Mouse (Mus musculus) thymus, postnatal 36 days (tissue): ENCODE results near the gene Scaf11.

ENCODE experiments used
- DNase-seq, 2 experiments: peaks; one replicate each; pipeline ENCODE4 v3.0.0; 2022; ENCODE audit warnings: mixed read lengths in 2 of 2

Gene Scaf11

DNA sequence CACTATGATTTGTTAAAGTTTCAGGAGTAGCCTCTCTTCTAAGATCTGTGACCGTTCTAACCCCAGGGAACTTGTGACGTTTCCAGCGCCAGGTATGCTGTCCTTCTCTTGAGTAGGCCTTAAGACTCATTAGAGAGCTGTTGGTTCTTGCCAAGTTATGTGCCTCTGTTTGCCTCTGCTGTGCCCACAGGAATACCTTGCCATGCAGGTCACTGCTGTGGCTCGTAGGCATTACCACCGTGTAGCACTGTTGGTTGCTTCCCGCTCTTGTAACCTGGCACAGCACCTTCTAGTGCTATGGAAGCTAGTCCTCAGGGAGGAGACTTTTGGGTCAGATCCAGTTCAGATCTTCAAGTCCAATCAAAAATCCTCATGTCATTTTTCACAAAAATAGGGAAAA is 65.6 kb downstream of the Scaf11 start:
- no peak for DNase-seq

- no peak for DNase-seq
These were observed 67.8 kb downstream of the Scaf11 start for GRCm38 (mm10) chr15:96392878-96393277.

DNA sequence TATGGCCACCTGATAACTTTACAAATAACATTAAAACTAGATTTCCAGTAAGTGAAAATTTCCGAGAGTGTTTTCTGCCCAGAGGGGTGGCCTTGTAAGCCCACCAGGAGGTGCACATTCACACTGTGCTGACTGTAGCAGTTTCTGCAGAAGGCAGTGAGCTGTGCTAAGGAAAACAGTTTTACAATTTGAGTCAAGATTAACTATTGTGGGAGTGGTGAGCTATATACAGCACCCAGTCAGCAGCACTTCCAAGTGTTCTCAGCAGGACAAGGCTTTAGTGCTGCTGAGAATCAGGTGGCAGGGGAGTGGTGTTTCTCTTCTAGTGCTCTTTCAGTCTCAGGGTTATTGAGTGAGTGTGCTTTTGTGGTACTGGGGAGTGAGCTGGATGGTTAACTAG is 72.1 kb downstream of the Scaf11 start:
- no peak for DNase-seq

DNA sequence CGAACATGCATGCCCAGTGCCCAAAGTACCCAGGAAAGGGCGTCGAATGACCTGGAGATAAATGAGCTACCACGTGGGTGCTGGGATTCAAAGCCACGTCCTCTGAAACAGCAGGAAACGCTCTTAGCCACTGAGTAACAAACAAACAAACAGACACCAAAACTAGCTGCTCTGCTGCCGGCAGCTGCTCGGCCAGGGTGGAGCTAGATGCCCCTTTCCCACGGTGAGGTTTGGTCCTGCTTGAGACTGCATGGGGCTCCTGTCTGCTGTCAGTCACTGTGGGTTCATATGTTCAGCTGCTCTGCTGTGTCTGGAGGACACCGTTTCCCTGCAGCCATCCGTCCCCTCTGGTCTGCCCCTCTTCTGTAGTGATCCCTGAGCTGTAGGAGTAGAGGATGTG is 78.4 kb downstream of the Scaf11 start:
- DNase-seq, result no peak

DNA sequence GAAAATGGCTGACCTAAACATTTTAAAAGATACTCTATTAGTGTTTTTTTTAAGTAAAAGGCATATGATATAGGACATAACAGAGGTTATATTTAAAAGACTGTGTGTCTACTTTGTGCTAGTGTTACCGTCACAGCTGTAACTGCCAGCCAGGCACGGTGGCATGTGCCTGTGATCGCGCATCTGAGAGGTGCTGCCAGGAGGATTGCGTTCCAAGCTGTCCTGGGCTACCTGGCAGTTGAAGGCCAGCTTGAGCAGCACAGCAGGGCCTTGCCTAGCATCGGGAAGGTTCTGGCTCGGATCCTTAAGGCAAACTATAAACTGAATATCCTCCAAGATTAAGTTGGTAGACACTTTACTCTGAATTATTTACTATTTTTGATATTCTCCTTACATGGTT is 82.9 kb downstream of the Scaf11 start:
- no peak for DNase-seq

- no peak for DNase-seq
These were observed 83.4 kb downstream of the Scaf11 start for GRCm38 (mm10) chr15:96377263-96377662.

GRCm38 (mm10) chr15:96376214-96376613 is 84.4 kb downstream of the Scaf11 start:
- no peak for DNase-seq

DNA sequence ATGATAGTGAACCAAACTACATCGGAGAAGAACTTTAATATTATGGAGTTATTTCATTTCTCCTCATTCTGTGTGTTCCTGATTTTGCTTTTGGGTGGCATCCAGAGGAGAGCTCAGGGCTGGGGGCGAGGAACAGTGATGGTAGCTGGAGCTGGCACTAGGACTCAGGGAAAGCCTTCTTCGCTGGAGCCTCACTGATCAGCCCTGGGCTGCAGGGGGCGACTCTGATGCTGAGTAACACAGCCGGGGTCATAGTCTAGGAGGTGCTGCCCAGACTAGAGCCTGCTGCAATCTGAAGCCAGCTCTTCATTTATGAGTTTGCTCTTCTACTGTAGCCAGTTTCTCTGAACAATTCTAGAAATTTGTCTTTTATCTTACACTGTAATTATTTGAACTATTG is 87.5 kb downstream of the Scaf11 start:
- peak in 1 of 2 experiments; percentile 21 for DNase-seq

DNA sequence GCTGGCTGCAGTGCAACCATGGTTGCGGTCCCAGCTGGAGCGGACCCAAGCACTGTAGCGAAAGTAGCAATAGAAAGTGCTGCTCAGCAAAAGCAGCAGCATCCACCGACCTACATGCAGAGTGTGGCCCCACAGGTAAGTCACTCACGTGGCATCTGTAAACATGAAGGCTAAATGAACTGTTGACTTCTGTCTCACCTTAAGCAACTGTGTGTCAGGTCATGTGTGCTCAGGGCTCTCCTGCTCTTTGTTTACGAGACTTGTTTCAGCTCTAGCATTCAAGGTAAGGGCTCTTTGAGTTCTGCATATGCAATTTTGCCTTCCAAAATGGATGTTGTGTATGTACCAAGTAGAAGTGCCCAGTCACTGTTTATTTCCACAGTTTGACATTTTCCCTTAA is 88.0 kb downstream of the Scaf11 start:
- DNase-seq, result no peak

- no peak for DNase-seq
These were observed 89.3 kb downstream of the Scaf11 start for GRCm38 (mm10) chr15:96371311-96371710.

DNA sequence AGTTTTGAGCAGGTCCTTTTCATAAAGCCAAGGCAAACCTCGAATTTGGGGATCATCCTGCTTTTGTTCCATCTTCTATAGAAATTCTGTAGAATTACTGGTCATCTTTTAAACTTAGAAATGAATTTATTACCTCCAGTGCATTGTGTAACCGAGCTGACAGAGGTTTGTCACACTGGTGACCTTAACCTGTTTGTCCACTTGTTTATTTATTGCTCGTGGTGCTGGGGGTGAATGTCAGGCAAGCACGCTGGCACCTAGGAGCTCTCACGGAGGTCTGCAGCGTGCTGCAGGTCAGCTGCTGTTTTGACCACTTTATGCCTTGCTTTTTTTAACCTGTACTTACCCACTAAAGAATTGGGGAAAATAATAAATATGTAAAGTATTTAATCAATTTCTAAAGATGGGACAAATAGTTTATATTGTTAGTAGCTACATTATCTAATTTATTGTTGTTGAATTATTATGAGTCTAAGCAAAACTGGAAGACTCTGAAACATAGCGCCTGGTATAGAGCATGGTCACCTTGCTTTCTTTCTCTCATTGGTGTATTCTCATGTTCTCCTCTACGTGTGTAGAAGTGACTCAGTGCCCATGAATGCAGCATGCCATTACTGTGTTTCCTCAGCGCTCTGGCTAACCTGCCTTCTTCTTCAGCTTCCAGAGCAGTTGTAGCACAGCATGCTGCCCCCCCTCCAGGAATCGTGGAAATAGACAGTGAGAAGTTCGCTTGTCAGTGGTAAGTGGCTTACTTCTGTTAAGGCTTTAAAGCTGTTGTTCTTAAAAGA is 94.3 kb downstream of the Scaf11 start:
- DNase-seq, result no peak

GRCm38 (mm10) chr15:96365351-96365750 is 95.3 kb downstream of the Scaf11 start:
- DNase-seq, result no peak
